Mouse (Mus musculus) E14TG2a.4 (cell line): ENCODE results near the gene Gm11060.

Source experiments
- H3K27me3 ChIP-seq: 2 replicates; pipeline ENCODE4 v1.6.1; 2014; ENCODE audit warnings: low read length, control low read depth; ENCODE audit not compliant: insufficient read depth
- H3K36me3 ChIP-seq: 2 replicates; pipeline ENCODE4 v1.6.1; 2014; ENCODE audit warnings: low read length, control low read depth; ENCODE audit not compliant: insufficient read depth
- H3K4me1 ChIP-seq: replicated peaks from 2 replicates; pipeline ENCODE4 v1.6.1; 2014; ENCODE audit warnings: low read depth, low read length, control low read depth
- H3K4me3 ChIP-seq: replicated peaks from 2 replicates; pipeline ENCODE4 v1.5.1; 2014; ENCODE audit warnings: mild to moderate bottlenecking, low read length
- H3K9me3 ChIP-seq: 2 replicates; pipeline ENCODE4 v1.6.1; 2014; ENCODE audit warnings: low read length, control low read depth
- CTCF ChIP-seq: conservative IDR thresholded peaks from 2 replicates; pipeline ENCODE4 v1.5.1; 2014; ENCODE audit warnings: low read length
- NANOG ChIP-seq: IDR thresholded peaks from 2 replicates; pipeline ENCODE4 v1.6.1; 2014; ENCODE audit warnings: borderline replicate concordance, low read length, mixed read lengths
- POU5F1 ChIP-seq: IDR thresholded peaks from 2 replicates; pipeline ENCODE4 v1.6.1; 2014; ENCODE audit warnings: low read length, borderline replicate concordance

The Gm11060 gene

DNA sequence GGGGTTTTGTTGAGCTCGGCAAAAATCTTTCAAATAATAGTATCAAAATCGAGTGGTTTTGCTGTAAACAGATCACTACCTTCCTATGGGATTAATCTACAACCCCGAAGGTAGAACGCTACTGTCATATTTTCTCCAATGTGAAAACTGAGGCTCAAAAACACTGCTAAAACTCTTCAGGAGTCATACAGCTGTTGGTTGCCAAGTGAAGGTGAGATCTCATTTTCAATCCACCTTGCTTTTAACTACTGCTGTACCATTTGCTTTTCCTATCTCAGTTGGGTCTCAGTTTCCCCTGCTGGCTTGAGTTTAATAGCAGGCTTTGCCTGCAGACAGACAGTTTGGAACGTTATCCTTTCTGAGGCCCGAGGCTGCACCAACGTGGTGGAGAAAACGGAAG, 31.6 kb downstream of the Gm11060 start:
- H3K36me3 ChIP-seq = no peaks in the 10 kb centered on the region
- TF ChIP-seq NANOG (no peak), CTCF (no peak), POU5F1 (no peak)
- H3K4me3 ChIP-seq = no peak overlapping the region; the same call in 1 of the 2 replicates
- peaks cover 63% of the 10 kb centered on the region for H3K4me1 ChIP-seq
- no peaks in the 10 kb centered on the region for H3K9me3 ChIP-seq
- H3K27me3 ChIP-seq = peaks cover 85% of the 10 kb centered on the region

DNA sequence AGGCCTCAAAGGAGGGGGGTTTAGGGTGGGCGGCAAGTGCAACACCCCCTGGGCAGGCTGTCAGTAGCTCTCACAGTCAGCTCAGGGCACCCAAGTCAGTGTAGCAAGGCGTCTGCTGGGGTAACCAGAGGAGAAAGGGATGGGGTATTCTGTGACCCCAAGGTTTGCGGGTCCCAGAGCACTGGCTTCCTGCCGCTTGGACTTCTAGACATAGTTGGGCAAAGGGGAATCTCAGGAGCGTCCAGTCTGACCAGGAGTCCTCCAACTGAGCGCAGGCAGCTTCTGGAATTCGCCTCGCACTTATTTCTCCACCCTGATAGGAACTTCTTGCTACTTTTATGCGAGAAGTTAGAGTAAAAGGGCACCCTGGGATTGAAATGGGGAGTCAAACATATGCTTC, 32.1 kb downstream of the Gm11060 start:
- no peaks in the 10 kb centered on the region for H3K36me3 ChIP-seq
- TF ChIP-seq CTCF = no peak
- no peak for TF ChIP-seq NANOG
- TF ChIP-seq POU5F1 = no peak
- H3K4me1 ChIP-seq = peaks cover 63% of the 10 kb centered on the region
- H3K9me3 ChIP-seq = no peaks in the 10 kb centered on the region
- peaks cover 89% of the 10 kb centered on the region for H3K27me3 ChIP-seq
- H3K4me3 ChIP-seq = no peak overlapping the region; the same call in 1 of the 2 replicates

DNA sequence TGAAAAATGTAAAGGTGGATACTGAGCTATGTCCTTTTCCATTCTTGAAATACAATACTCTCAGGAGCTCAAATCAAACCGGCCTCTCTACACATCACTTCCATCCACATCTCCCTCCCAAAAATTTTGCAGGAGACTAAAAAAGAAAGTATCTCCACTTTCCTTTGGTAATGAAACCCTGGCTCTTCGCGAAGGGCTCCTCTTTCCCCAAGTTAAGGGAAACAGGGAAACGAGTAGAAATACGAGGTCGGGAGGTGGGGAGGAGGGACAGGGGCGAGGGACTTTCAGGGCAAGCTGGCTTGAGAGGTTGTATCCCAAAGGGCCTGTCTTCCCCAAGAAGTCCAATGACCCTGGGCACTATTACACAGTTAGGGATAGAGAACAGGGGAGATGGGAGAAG, 32.6 kb downstream of the Gm11060 start:
- no peaks in the 10 kb centered on the region for H3K9me3 ChIP-seq
- peaks cover 92% of the 10 kb centered on the region for H3K27me3 ChIP-seq
- H3K4me3 ChIP-seq = no peak overlapping the region
- no peaks in the 10 kb centered on the region for H3K36me3 ChIP-seq
- peaks cover 62% of the 10 kb centered on the region for H3K4me1 ChIP-seq
- TF ChIP-seq POU5F1 (no peak), CTCF (no peak), NANOG (no peak)

DNA sequence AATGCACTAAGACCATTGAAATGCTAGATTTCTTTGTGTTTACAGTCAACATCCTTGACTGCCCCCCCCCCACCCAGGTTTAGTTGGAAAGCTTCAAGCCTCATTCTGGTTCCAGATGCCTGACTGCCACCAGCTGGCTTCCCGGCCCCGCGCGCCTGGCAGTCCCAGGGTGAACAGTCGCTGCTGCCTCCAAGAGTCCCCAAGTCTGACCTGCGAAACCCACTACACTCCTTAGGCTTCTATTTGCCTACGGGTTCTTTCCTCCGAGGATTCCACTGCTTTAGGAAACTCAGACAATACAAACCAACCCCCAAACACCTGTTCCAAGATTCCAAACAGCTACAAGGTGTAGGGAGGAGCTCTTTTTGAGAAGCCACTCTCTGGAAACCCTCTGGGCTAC, 33.4 kb downstream of the Gm11060 start:
- Histone ChIP-seq H3K9me3 (no peaks in the 10 kb centered on the region), H3K36me3 (no peaks in the 10 kb centered on the region), H3K4me3 (peak overlapping the region; percentile 82), H3K27me3 (peaks cover 95% of the 10 kb centered on the region), H3K4me1 (peaks cover 66% of the 10 kb centered on the region)
- TF ChIP-seq CTCF (no peak), NANOG (no peak), POU5F1 (no peak)

DNA sequence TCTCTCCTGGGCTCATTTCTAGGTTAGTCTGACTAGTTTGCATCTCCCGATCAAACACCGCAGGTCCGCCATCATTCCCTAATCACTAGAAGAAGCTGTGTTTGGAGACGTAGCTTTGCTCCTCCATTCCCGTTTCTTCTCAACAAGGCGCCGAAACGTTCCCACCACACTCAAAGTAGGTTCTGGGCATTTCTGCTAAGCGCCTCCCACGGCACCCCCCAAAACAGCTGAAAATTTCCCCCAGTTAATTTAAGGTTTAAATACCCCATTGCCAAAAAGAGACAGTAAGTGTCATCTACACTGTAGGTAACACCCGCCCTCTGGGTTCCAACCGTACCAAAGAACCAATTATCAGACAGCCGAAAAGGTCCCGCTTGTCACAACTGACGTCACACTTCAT, 33.8 kb downstream of the Gm11060 start:
- no peaks in the 10 kb centered on the region for H3K36me3 ChIP-seq
- no peak for TF ChIP-seq POU5F1
- TF ChIP-seq NANOG = no peak
- no peak for TF ChIP-seq CTCF
- peak overlapping the region; percentile 82 for H3K4me3 ChIP-seq
- peaks cover 67% of the 10 kb centered on the region for H3K4me1 ChIP-seq
- H3K27me3 ChIP-seq = peaks cover 95% of the 10 kb centered on the region
- H3K9me3 ChIP-seq = no peaks in the 10 kb centered on the region

DNA sequence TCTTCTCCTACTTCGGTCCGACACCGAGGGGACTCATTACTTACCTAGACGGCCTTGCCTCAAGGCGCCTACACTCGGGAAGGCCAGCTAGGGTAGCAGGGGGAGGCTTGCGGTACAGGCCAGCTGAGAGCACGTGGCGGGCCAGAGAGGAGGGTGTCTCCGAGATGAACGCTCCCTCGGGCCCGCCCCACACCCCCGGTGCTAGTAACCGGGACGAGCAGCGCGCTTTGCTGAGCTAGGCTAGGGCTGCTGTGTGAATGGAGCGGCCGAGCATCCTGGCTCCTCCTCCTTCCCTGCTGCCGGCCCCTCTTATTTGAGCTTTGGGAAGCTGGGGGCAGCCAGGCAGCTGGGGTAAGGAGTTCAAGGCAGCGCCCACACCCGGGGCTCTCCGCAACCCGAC, 34.5 kb downstream of the Gm11060 start, which contains the start of gene Wt1:
TSS of gene Wt1 (plus strand) at position 251 of the 400 bp plus-strand sequence.
- peak within 1 kb of the TSS; percentile 82 for H3K4me3 ChIP-seq
- H3K9me3 ChIP-seq = no peaks in the 10 kb centered on the region
- TF ChIP-seq CTCF (no peak), POU5F1 (no peak), NANOG (no peak)
- peaks cover 71% of the 10 kb centered on the region for H3K4me1 ChIP-seq
- peaks cover 95% of the 10 kb centered on the region for H3K27me3 ChIP-seq
- no peaks in the 10 kb centered on the region for H3K36me3 ChIP-seq

DNA sequence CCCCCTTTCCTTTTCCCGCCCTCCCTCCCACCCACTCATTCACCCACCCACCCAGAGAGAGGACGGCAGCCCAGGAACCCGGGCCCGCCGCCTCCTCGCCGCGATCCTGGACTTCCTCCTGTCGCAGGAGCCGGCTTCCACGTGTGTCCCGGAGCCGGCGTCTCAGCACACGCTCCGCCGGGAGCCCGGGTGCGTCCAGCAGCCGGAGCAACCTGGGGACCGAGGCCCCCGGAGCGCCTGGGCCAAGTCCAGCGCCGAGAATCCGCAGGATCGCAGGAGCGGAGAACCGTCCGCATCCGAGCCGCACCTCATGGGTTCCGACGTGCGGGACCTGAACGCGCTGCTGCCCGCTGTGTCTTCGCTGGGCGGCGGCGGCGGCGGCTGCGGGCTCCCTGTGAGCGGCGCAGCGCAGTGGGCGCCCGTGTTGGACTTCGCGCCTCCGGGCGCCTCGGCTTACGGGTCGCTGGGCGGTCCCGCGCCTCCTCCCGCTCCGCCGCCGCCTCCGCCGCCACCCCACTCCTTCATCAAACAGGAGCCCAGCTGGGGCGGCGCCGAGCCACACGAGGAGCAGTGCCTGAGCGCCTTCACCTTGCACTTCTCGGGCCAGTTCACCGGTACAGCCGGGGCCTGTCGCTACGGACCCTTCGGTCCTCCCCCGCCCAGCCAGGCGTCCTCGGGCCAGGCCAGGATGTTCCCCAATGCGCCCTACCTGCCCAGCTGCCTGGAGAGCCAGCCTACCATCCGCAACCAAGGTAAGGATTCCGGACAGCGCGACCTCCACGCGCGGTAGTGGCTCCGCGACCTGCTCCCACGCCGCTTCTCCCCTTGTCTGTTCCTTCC, 35.1 kb downstream of the Gm11060 start:
- TF ChIP-seq CTCF (no peak), NANOG (no peak), POU5F1 (no peak)
- peaks cover 70% of the 10 kb centered on the region for H3K4me1 ChIP-seq
- no peaks in the 10 kb centered on the region for H3K9me3 ChIP-seq
- peaks cover 97% of the 10 kb centered on the region for H3K27me3 ChIP-seq
- H3K36me3 ChIP-seq = no peaks in the 10 kb centered on the region
- H3K4me3 ChIP-seq = peak overlapping the region; percentile 82

DNA sequence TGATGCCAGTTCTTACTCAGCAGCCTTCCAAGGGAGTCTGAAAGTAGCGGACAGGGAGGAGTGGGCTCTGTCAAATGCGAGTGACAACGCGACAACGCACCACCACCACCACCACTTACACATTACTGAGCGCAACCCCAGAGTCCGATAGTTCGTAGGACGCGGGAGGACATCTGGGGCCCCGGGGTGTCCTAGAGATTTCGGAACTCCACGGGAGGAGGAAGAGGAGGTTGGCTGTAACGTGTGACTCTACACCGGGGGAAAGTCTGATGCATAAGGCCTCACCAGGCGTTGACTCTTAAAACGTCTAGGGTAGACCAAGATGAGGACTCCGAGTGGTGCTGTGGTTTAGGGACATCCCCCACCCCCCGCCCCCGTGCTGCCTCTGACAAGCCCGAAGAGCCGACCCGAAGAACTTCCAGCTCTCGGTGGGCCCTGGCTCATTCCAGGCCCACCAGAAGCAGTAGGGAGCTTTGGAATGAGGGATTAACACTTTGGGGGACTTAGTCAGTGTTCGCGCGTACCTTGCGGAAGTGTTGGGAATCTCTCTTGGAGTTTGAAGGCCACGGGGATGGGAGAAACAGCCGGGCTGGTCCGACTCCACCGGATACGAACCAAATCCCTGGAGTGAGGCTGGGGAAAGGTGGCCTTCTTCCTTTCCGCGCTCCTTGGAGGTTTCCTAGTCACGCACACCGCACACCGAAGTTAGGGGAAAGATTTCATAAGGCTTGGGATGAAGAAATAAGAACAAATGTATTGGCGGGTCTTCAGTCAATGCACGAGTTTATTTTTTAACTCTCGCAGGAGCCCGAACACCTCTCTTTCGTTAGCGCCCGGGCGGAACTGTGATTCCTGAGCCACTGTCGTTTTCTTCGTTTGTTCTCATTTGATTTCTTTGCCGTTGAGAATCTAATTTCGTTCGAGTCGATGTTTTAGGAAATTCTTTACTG, 36.0 kb downstream of the Gm11060 start:
- Histone ChIP-seq H3K36me3 (no peaks in the 10 kb centered on the region), H3K4me1 (peaks cover 70% of the 10 kb centered on the region), H3K4me3 (peak overlapping the region; percentile 82), H3K9me3 (no peaks in the 10 kb centered on the region), H3K27me3 (peaks cover 97% of the 10 kb centered on the region)
- no peak for TF ChIP-seq NANOG
- TF ChIP-seq CTCF = no peak
- 0 out of 2 replicates have a peak, but pooled peaks have one; percentile 12 for TF ChIP-seq POU5F1
